Mouse (Mus musculus): ENCODE measurements around the gene Wdr45b.

GRCm38 (mm10) chr11:121294771-121295170 lies 59.5 kb downstream of the Wdr45b start:
- TF ChIP-seq CTCF (IDR thresholded peaks at IDR 0.05) (no peak), EP300 (IDR thresholded peaks at IDR 0.05) (no peak)

Measured in lung, postnatal 0 days (tissue).